Mouse (Mus musculus) CH12.LX (cell line): ENCODE data around the gene Olfr67.

Source experiments
- CTCF ChIP-seq, 2 experiments: IDR thresholded peaks in 1 of 2; conservative IDR thresholded peaks in 1 of 2; 2 replicates each; pipeline ENCODE4 v1.5.1; 2011 to 2012; ENCODE audit warnings: low read depth in 2 of 2, low read length in 2 of 2, improper control_type of control experiment in 1 of 2, inconsistent platforms in 1 of 2, mild to moderate bottlenecking in 1 of 2, moderate library complexity in 1 of 2
- GABPA ChIP-seq: IDR thresholded peaks from 2 replicates; pipeline ENCODE4 v1.6.1; 2012; ENCODE audit warnings: low read depth, low read length, improper control_type of control experiment, inconsistent platforms; ENCODE audit not compliant: insufficient replicate concordance
- JUND ChIP-seq: conservative IDR thresholded peaks from 2 replicates; pipeline ENCODE4 v1.6.1; 2011; ENCODE audit warnings: low read depth, low read length, improper control_type of control experiment
- KAT2A ChIP-seq: IDR thresholded peaks from 2 replicates; pipeline ENCODE4 v1.6.1; 2012; ENCODE audit warnings: low read length, improper control_type of control experiment, inconsistent platforms; ENCODE audit not compliant: insufficient replicate concordance
- MAZ ChIP-seq: IDR thresholded peaks from 2 replicates; pipeline ENCODE4 v1.6.1; 2012; ENCODE audit warnings: low read depth, mild to moderate bottlenecking, inconsistent platforms, low read length, improper control_type of control experiment, moderate library complexity
- POLR2A ChIP-seq: IDR thresholded peaks from 2 replicates; pipeline ENCODE4 v1.6.1; 2011; ENCODE audit warnings: low read depth, mild to moderate bottlenecking, improper control_type of control experiment, low read length
- POLR2AphosphoS2 ChIP-seq: IDR thresholded peaks from 2 replicates; pipeline ENCODE4 v1.6.1; 2011; ENCODE audit warnings: low read depth, low read length, improper control_type of control experiment
- SIN3A ChIP-seq: IDR thresholded peaks from 2 replicates; pipeline ENCODE4 v1.6.1; 2012; ENCODE audit warnings: low read length, improper control_type of control experiment, inconsistent platforms
- UBTF ChIP-seq: IDR thresholded peaks from 2 replicates; pipeline ENCODE4 v1.6.1; 2012; ENCODE audit warnings: low read depth, mild to moderate bottlenecking, inconsistent platforms, low read length, improper control_type of control experiment, moderate library complexity

- TF ChIP-seq KAT2A (no peak), CTCF (conservative IDR thresholded peaks at IDR 0.05 in 1 of 2, IDR thresholded peaks at IDR 0.05 in 1 of 2; ENCODE audit: low read depth in 2 of 2, low read length in 2 of 2) (no peak), MAZ (no peak), POLR2A (no peak), JUND (no peak), POLR2AphosphoS2 (no peak), UBTF (no peak), SIN3A (no peak), GABPA (no peak)
These were observed 34.4 kb downstream of the Olfr67 start, which contains the start of gene Olfr630 for GRCm38 (mm10) chr7:103757233-103757632.
